Mouse (Mus musculus) gonadal fat pad, adult 2 months (tissue): ENCODE data around the gene Paox. TPM values are rescaled to one million over a fixed set of nuclear protein-coding genes. Genes with fewer than 3 reads are reported as not detected.

Experiments
- DNase-seq: peaks from one replicate; pipeline ENCODE4 v3.0.0-alpha.2; 2012; ENCODE audit warnings: low read depth
- polyA plus RNA-seq: library from polyadenylated mRNA; depleted of rRNA; stranded (reverse); fragments of >200 nt; gene quantifications from 2 replicates; pipeline ENCODE4 v1.2.3, GENCODE M21; 2012; rRNA removed

Gene Paox
- 16.0 and 18.0 TPM in 2 replicates for polyA plus RNA-seq

DNA sequence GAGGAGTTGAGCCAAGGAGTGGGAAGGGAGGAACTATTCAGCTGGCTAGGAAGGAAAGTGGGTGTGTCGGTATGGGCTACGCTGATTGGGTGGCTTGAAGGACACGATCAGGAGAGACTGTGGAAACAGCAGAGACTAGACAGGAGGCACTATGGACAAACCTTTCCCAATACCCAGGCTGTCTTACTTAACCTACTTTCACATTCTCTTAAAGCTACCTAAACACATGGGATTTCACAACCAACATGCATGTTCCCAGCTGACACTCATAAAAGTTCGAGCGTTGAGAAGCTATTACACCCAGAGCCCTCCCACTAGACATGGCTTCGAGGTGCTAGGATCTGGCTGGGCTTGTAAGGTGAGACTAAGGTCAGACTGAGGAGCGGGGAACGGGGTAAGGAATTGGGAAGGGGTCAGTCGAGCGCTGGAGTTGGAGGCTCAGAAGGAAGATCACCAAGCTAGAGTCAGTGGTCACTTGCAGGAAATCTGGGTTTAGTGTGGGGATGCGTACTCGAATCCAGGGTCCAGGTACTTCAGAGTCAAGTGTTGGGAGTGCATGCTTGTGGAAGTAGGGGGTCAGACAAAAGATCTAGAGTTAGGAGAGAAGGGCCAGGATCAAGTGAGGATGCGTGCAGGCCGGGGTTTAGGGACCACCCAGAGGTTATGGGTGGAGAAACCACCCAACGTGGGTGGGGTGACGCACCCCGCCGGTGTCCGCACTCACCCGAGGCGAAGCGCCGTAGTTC lies at the start of gene Paox:
Gene Paox (plus strand): TSS at position 217 of the 746 bp plus-strand sequence.
- DNase-seq = peak; percentile 99

DNA sequence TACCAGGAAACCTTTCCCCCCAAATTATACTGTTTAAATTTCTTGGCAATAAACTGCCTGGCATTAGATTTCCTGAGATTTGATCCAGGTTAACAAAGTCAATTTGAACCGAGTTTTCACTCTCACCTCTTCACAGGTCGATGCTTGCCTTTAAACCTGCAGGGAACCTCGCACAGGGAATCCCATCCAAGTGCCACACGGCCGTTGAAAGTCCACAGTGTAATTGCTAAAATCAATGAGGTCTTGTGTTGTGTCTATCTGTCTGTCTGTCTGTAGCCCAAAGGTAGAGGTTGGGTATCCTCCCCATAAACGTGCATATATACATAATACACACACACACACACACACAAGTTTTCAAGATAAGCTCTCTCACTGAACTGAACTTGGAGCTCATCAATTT lies 48.2 kb upstream of the Paox start:
- no peak for DNase-seq

DNA sequence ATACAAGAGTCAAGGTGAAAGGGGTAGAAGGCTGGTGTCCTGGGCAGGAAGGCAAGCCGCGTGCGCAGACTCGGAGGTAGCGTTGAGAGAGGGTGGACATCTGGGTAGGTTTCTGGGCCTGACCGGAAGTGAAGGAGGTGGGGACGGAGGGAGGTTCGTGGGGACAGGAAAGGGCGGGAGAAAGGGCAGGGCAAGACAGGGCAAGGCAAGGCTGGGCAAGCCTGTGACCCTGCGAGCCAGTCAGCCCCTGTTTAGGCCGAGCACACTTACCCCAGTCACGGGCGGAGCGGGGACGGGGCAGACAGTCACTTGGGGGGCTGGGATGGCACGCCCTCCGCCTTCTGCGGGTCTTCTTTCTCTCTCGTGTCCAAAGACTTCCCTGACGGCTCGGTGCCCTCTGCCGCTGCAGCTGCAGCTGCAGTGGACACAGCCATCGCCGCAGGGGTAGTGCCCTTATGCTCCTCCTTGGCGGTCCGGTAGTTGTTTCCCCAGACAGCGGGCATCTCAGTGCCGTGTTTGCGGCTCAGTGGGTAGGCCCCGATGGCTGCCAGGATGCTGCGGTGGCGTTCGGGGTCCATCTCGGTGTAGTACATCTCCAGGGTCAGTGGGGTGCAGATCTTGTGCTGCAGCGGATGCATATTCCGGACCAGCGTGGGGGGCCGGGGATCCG lies 45.4 kb upstream of the Paox start:
- DNase-seq = no peak

DNA sequence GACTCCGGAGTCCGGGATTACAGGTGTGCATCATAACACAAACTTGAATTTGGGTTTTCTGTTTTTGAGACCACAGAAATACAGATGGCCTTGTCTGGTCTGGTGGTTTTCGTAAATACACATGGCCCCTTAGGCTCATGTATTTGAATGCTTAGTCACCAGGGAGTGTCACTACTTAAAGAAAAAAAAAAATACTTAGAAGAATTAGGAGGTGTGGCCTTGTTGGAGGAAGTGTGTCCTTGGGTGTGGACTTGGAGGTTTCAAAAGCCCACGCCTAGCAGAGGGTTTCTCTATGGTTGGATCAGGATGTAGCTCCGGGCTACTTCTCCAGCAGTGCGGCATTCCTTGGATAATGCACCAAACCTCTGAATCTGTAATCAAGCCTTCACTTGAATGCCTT lies 37.9 kb upstream of the Paox start:
- no peak for DNase-seq

DNA sequence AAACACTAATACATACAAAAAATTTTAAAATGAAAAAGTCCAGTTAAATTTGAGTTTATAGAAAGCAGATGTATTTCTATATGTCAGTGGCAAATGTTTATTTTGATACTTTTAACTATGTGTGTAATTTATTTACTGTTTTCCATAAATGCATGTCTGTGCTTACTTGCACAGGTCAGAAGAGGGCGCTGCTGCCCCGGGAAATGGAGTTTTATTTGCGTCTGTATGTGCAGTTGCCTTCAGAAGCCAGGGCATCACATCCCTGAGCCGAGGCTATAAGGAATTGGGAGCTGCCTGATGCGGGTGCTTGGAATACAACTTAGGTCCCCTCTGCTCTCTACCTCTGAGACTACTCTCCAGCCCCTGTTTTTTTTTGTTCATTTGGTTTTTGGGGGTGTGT lies 36.9 kb upstream of the Paox start:
- DNase-seq = no peak

DNA sequence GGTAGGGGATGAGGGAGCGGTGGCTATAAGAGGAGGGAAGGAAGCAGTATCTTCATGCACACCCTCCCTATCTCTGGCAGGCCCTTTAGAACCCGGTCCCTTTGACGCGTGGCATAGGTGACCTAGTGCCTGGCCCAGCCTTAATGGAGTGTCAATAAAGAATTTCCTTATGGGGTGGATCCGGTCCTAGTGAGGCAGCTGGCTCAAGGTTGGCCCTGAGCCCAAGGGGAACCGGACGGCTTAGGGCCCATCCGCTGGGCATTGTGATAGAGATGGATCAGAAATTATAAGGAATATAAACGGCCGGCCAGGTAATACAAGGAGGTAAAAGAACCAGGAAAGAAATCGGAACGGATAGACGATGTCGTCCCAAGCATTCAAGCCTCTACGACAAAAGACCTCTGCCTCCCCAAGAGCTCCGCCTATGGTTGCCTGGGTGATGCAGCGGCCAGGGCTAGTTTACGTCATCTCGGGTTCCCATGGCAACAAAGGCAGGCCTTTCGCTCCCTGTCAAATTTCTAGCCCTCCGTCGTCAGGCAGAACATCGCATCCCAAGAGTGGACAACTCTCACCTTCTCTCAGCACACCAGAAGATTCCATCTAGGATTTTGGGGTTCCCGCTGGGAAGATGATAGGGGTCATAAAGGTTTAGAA lies 35.0 kb upstream of the Paox start:
- DNase-seq = no peak

DNA sequence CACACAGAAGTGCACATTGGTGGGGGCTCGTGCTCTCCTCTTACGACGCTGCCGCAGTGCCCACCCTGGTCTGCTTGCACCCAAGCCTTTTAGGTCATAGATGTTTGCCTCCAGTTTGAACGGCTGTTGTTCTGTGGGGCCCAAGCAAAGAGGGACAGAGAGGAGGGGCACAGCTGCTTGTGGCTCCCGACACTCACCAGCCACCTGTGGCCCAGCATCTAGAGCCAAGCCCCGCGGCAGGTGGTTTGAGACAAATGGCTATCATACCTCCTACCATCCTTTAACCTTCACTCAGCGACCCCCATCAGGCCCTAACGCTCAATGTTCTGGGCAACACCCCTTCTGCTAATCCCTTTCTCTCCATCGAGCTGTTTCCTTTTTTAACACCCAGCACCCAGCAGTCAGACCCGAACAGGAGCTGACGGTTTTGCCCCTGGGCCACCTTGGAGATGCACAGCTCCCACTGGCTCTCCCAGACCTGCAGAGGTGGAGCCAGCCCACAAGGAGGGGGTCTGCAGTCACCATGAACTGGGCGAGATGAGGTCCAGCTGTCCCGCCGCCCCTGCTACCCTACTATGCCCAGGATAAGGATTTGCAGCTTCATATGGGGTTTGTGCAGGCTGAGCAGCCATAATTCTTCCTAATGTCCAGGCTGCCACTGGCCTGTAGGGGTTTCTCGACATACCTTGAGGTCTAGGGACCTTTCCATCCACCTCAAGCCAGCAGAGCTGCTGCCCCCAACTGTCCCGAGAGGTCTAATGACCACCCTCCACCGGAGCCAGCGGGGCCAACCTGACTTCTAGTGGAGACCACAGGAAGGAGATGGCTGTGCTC lies 34.0 kb upstream of the Paox start:
- DNase-seq = no peak

DNA sequence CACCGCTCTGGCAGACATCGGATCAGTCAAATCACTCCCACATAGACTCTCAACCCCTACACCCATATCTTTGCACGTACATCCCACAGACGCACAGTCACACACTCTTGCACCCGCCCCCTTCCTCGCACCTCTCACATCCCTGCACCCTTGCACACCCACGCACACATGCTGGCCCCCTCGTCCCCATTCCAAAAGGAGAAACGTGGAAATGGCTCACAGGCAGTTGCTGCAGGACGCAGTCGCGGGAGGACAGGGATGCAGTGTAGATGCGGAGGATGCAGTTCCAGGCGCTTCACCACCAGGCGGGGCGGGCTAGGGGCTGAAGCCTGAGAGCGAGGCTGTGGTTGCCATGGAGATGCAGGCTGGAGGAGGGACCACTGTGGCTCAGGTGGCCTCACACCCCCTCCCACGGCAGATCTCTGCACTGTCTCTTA lies 33.3 kb upstream of the Paox start, which contains the start of gene Caly:
Gene Caly (minus strand): TSS at position 307 of the 437 bp plus-strand sequence.
- DNase-seq = no peak

DNA sequence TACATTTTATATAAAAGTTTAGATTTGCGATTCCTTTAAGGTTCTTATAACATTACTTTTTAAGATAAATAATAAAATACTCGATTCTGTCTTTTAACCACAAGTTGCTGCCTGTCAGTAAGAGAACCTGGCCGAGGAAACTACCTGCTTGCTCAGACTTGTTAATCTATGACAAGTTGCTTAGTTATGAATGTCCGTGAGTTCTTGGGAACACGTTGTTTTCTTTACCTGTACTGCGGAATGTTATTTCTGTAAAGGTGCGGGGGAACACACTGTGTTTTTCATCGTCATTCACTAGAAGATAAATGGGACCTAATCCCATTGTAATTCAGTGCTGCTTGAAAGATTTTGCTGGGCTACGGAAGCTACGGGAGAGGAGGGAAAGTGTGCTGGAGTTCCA lies 25.0 kb upstream of the Paox start:
- peak; percentile 68 for DNase-seq

DNA sequence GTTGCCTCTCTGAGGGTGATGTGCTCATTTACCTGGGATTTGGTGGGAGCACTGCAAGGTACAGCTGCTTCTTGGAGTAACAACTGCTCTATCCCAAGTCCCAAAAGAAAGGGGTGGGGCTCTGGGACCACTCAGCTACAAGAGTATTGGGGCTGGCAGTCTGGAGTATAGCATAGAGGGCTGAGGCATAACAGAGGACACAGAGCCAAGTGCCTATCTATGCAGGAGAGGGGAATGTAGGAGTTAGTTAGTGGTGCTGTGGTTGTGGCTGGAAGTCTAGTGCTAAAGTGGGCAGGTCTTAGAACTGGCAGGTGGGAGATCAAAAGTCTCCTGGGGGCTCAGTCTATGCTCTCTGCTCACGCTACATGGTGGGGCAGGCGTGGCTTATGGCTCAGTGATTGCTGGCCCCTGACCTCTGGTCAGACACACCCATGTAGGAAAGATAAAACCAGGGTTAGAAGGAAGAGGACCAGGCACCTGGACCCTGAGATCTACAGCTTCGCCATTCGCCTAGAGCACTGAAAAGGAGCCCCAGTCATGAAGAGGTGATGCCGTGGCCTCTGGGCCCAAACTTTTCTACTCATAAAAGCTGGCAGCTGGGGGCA lies 22.6 kb upstream of the Paox start, which contains the start of gene Prap1:
Gene Prap1 (plus strand): TSS at position 472 of the 605 bp plus-strand sequence.
- no peak for DNase-seq

DNA sequence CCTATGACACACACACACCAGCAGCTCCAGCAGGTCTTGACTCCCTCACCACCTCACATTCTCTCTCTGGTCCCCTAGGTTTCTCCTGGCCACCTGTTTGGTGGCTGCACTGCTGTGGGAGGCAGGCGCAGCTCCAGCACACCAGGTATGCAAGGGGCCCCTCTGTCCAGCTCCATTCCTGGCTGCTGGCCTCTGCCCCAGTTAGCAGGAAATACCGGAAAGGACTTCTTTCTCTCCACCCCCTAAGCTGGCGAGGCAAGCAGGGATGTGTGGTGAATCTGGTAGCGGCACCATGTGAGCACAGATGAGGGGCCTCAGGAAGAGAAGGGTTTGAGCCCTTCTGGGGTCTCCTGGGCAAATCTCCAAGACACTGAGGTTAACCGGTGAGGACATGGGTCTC lies 20.6 kb upstream of the Paox start:
- no peak for DNase-seq

DNA sequence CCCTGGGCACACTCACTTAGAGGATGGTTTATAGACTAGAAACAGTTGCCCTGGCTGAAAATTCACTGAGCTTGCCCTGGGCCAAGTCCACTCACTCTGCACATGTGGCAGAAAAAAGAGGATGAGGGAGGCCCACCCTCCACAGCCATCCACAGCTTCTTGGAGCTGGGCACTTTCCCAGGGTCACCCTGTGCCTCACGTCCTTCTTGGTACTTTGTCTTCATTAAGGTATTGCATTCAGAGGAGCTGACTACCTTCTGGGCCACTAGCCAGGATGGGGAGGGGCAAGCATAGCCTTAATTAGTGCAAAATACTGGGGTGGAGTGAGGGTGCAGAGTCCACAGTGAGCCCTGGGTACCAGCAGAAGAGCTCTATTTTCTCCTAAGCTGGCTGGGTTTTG lies 20.0 kb upstream of the Paox start:
- DNase-seq = no peak

DNA sequence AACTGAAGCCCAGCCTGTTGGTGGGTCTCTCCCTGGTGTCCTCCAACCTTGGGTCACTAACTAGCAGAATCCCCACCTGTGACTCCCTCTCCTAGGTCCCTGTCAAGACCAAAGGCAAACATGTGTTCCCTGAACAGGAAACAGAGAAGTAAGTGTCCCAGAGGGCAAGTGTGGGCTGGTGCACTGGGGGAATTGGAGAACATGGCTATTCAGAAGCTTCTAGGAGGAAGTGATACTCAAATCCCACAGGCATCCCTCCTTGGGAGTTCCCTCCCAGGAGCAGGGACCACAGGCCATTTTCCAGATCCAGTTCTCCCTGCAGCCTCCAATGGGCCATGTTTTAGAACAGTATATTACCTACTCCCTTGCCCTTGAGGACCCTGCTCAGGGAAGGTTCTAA lies 19.5 kb upstream of the Paox start:
- DNase-seq = no peak

DNA sequence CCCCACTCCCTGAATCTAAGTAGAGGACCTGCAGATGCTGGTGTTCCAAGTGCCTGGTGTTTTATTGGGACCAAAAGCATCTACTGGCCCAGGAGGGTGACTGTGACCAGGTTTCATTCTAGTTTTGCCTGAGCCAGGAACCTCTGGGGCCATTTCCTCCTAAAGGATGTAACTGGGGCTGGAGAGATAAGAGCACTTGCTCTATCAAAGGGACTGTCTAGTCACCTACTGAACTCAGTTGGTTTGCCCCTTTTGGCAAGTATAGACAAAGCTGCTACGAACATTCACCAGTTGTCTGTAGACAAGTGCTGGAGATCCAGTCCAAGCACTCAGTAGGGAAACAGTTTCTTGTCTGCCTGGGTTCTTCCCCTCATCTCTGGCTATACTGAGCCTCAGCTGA lies 17.1 kb upstream of the Paox start:
- DNase-seq = no peak

DNA sequence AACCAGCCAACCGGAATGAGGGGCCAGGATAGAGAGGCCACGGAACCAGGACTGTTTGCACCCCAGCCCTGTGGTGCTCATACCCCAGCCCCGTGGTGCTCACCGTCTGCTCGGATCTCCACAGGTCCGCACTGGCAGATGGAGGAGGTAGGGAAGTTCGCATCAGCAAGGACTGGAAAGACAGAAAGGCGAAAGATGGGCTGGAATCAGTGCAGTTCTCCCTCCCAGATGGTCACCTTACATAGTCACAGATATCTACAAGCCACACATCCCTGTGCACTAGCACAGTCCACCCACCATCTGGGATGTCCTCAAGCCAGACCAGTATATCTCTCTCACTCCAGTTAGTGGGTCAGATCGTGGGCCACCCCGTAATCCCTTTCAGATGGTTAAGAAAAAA lies 14.1 kb upstream of the Paox start:
- DNase-seq = no peak

DNA sequence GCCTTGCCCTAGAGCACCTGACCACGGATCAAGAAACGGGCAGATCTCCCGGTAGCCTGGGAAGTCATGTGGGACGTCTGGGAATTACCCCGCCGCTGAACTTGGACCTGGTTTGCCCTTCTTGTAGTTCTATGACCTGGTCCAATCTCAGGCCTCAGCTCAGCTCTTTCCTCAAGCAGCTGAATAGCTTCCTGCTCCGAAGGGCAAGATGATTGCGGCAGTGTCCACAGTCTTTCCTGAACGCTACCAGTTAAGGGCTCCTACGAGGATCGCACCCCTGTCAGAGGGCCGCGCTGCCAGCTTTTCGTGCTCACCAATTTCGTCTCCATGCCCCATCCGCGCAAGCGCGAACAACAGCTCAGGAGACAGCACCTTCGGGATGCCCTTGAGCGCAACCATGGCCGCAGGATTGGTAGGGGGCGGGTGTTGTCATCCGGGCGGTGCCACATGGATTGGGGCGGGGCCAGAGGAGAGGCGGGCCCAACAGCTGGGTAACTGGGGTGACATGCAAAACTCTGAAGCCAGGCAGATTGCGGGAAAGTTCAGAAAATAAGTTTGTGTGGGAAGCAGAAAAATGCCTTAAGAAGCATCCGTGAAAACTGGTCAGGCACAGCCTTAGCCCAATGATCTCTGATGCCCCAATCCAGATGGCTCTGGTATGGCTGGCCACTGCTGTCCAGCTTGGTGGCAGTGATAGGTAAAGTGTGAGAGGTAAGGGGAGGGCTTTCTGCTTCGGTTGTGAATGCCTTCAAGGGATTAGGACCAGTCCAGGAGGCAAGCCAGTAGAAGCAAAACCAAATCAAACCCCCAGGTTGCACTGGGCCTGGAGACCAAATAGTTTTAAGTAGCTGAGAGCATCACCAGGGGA lies 13.4 kb upstream of the Paox start, which contains the start of gene Fuom:
Gene Fuom (minus strand): TSS at position 449 of the 868 bp plus-strand sequence.
- no peak for DNase-seq

DNA sequence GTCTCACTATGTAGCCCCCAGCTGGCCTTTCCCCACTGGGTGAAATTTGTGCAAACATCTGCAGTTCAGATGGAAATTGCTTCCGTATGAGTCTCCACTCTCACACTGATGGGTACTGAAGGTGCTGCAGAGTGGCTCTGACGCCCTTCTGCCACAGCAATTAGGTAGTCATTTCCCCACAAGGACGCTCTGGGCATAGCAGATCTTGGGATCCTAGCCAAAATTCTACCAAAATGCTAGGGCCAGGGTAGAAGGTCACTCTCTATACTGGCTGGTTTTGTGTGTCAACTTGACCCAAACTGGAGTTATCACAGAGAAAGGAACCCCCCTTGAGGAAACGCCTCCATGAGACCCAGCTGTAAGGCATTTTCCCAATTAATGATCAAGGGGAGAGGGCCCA lies 11.6 kb upstream of the Paox start:
- no peak for DNase-seq

DNA sequence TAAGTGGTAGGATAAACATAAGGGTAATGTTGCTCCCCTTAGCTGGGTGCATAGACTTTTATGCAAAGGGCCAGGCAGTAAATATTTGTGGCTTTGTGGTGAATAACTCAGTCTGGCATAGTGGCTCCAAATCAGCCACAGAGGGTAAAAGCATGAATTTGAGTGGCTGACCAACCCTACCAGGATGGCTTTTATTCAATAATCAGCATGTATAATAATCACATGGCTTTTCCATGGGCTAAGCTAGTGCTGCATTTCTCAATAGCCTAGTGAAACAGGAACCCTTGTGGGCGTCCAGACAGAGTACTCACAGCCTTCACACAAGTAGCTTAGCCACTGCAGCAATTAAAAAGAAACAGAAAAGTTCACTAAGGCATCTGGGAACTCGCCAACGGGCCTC lies 3.7 kb upstream of the Paox start:
- no peak for DNase-seq

DNA sequence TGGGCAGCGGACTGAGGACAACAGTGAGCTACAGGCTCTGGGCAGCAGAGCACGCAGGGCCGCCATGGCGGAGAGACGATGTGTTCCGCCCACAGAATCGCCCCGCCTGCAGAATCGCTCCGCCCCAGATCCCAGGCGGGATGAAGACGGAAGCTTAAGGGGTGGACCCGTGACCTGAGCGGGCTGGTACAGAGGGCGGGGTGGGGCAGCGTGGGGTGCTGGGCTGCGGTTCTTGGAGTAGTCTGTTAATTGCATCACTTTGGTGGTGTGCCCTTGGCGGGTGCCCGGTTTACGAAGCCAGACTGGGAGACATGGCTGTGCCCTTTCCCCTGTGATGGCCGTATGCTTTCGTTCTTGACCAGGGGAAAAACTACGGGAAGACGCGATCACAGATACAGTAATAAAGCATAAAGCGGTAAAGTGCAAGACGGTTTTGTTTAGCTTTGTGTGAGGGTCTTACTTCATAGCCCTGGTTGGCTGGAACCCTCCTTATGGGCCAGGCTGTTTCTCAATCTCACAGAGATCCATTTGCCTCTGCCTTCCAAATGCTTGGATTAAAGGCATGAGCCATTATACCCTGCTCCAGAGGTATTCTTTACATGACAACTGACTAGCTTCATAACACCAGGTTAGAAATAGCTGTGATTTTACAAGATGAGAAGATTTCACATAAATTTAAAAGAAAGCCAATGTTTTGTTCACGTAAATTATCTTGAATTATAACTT lies 893 bp downstream of the Paox start, which contains the start of gene Echs1:
Gene Echs1 (minus strand): TSS at position 148 of the 726 bp plus-strand sequence.
- DNase-seq = no peak

DNA sequence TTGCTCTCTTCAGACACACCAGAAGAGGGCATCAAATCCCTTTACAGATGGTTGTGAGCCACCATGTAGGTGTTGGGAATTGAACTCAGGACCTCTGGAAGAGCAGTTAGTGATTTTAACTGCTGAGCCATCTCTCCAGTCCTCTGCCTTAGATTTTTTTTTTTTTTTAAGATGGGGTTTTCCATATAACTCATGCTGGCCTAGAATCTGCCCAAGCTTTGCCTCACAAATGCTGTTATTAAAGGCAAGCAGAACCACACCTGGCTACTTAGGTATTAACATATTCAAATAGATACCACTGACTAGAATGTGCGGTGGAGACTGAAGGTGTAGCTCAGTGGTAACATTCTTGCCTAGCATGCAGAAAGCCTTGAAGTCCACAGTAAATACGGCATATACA lies 4.9 kb downstream of the Paox start:
- DNase-seq = no peak
